Comparison of ENCODE assay signal across 24 mouse cellular contexts in the genomic region with DNA sequence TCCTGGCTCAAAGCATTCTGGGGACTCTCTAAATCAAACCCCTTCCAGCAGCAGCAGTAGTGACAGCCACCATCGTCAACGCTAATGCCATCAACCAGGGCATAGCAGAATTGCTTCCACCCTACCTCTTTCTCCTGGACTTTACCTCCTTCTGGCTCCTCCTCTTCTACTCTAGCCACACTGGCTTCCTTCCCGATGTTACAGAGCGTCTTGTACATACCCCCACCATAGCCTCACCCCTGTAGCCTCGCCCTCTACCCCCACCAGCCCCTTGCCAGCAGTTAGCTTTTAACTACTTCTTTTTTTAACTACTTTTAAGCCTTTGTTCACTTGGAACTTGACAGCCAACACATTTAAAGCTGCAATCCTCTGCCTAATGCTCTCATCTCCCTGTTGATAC. TPM values are rescaled to one million over a fixed set of nuclear protein-coding genes. Genes with fewer than 3 reads are reported as not detected.
DNase-seq lines count a peak whose midpoint lies in the region; ATAC-seq lines count a peak whose summit lies in the region.
"Had no signal": no experiment of that assay in that cellular context is flagged by ENCODE, and none has a peak within 500 bp of the region (broad histone marks: within the 10 kb centered on the region; RNA-seq: fewer than 3 reads in every experiment).

No protein-coding gene starts in this region.

- H3K4me1 ChIP-seq in kidney, embryonic 15.5 days = peaks cover 17% of the 10 kb centered on the region
- peaks cover 10% of the 10 kb centered on the region for H3K4me1 ChIP-seq in limb, embryonic 10.5 days
- H3K4me1 ChIP-seq in midbrain, embryonic 13.5 days (replicated peaks) = peaks cover 19% of the 10 kb centered on the region

- no peak for ATAC-seq in kidney, embryonic 15.5 days (replicated peaks; ENCODE audit: low FRiP score)
- ATAC-seq in midbrain, embryonic 13.5 days = no peak
- ATAC-seq: activated CD4-positive, CD25-positive, alpha-beta regulatory T cell, adult 4 months; forebrain, embryonic 13.5 days; forebrain, postnatal 0 days; Patski had no signal

- H3K36me3 ChIP-seq in kidney, embryonic 15.5 days = no peaks in the 10 kb centered on the region
- no peaks in the 10 kb centered on the region for H3K36me3 ChIP-seq in limb, embryonic 10.5 days
- H3K36me3 ChIP-seq in midbrain, embryonic 13.5 days = no peaks in the 10 kb centered on the region
- H3K36me3 ChIP-seq: heart, embryonic 10.5 days; hindbrain, embryonic 12.5 days had no signal

- H3K9me3 ChIP-seq in kidney, embryonic 15.5 days (replicated peaks) = no peaks in the 10 kb centered on the region
- no peaks in the 10 kb centered on the region for H3K9me3 ChIP-seq in limb, embryonic 10.5 days (replicated peaks)
- H3K9me3 ChIP-seq in midbrain, embryonic 13.5 days = no peaks in the 10 kb centered on the region
- H3K9me3 ChIP-seq: forebrain, embryonic 13.5 days; heart, embryonic 10.5 days; hindbrain, embryonic 12.5 days had no signal

- H3K4me2 ChIP-seq in kidney, embryonic 15.5 days = no peak overlapping the region
- H3K4me2 ChIP-seq in midbrain, embryonic 13.5 days (replicated peaks) = no peak overlapping the region
- H3K4me2 ChIP-seq: forebrain, embryonic 13.5 days; hindbrain, embryonic 12.5 days had no signal

- no peak overlapping the region for H3K9ac ChIP-seq in kidney, embryonic 15.5 days
- H3K9ac ChIP-seq in midbrain, embryonic 13.5 days (replicated peaks) = no peak overlapping the region
- H3K9ac ChIP-seq: forebrain, embryonic 13.5 days; forebrain, postnatal 0 days; hindbrain, embryonic 12.5 days had no signal

- peak; percentile 42 for DNase-seq in kidney, adult 11 months
- DNase-seq in kidney, postnatal 4 days = no peak
- DNase-seq in kidney, adult 9 months = peak; percentile 62
- peak; percentile 21 for DNase-seq in kidney, postnatal 14 days
- peak; percentile 18 for DNase-seq in limb, embryonic 10.5 days (ENCODE audit: low spot score)
- DNase-seq: adrenal gland, postnatal 14 days; cerebellum, adult 18-20 months; cerebellum, adult 9-11 months; cerebellum, postnatal 36 days; forebrain, postnatal 0 days; gastrocnemius, adult 2 months; gastrocnemius, postnatal 25 days; heart, postnatal 10 days; heart, postnatal 4 days had no signal

- no peak overlapping the region for H3K27ac ChIP-seq in kidney, embryonic 15.5 days
- no peak overlapping the region for H3K27ac ChIP-seq in limb, embryonic 10.5 days
- H3K27ac ChIP-seq in midbrain, embryonic 13.5 days = no peak overlapping the region
- H3K27ac ChIP-seq: forebrain, embryonic 13.5 days; gastrocnemius, adult 2 months; heart, embryonic 10.5 days; hindbrain, embryonic 12.5 days had no signal

- no peak overlapping the region for H3K4me3 ChIP-seq in kidney, embryonic 15.5 days (replicated peaks)
- H3K4me3 ChIP-seq in limb, embryonic 10.5 days = no peak overlapping the region
- no peak overlapping the region for H3K4me3 ChIP-seq in midbrain, embryonic 13.5 days (replicated peaks)
- H3K4me3 ChIP-seq: forebrain, embryonic 13.5 days; gastrocnemius, adult 2 months; heart, embryonic 10.5 days; hindbrain, embryonic 12.5 days had no signal

- no peaks in the 10 kb centered on the region for H3K27me3 ChIP-seq in kidney, embryonic 15.5 days
- H3K27me3 ChIP-seq in limb, embryonic 10.5 days (ENCODE audit: low read depth, poor library complexity, severe bottlenecking) = 0 out of 2 replicates have a peak, but pooled peaks cover 6% of the 10 kb centered on the region
- 0 out of 2 replicates have a peak, but pooled peaks cover 9% of the 10 kb centered on the region for H3K27me3 ChIP-seq in midbrain, embryonic 13.5 days
- H3K27me3 ChIP-seq: CH12.LX; forebrain, embryonic 13.5 days; hindbrain, embryonic 12.5 days; Patski had no signal

- 61% methylated on average over 5 of the region's 5 CpGs for WGBS in kidney, embryonic 15.5 days
- 83% methylated on average over 5 of the region's 5 CpGs for WGBS in limb, embryonic 10.5 days
- WGBS in midbrain, embryonic 13.5 days = 85% methylated on average over 5 of the region's 5 CpGs

RNA-seq across cellular contexts. Expression of gene Tmem247, which starts 17.3 kb away (rescaled TPM):
- polyA plus RNA-seq in kidney, embryonic 15.5 days (2015; fragmentation: Nextera tagmentation; extraction: Ambion mirVana) = not detected in 2 replicates
- not detected in 2 replicates for polyA plus RNA-seq in limb, embryonic 10.5 days (2016; fragmentation: Nextera tagmentation; extraction: Ambion mirVana)
- polyA plus RNA-seq in midbrain, embryonic 13.5 days (2015; fragmentation: Nextera tagmentation; extraction: Ambion mirVana) = not detected in 2 replicates
- polyA plus RNA-seq: activated CD4-positive, CD25-positive, alpha-beta regulatory T cell, adult 4 months; embryonic facial prominence, embryonic 14.5 days; forebrain, embryonic 13.5 days; forebrain, postnatal 0 days; heart, embryonic 10.5 days; heart, embryonic 14.5 days; hindbrain, embryonic 12.5 days; Patski had no signal

RNA-seq across cellular contexts. Expression of gene Atp6v1e2, which starts 47.9 kb away (rescaled TPM):
- not detected in 2 replicates for polyA plus RNA-seq in kidney, embryonic 15.5 days (2015; fragmentation: Nextera tagmentation; extraction: Ambion mirVana)
- not detected in 2 replicates for polyA plus RNA-seq in limb, embryonic 10.5 days (2016; fragmentation: Nextera tagmentation; extraction: Ambion mirVana)
- polyA plus RNA-seq in midbrain, embryonic 13.5 days (2015; fragmentation: Nextera tagmentation; extraction: Ambion mirVana) = not detected in 2 replicates
- polyA plus RNA-seq: activated CD4-positive, CD25-positive, alpha-beta regulatory T cell, adult 4 months; embryonic facial prominence, embryonic 14.5 days; forebrain, embryonic 13.5 days; heart, embryonic 10.5 days; heart, embryonic 14.5 days; hindbrain, embryonic 12.5 days; Patski had no signal

Comparison
In these comparisons a context has a peak if more than half of its experiments do, and no peak if none do; other contexts are left out.
1. DNase-seq: peak in kidney, adult 11 months (single experiment), kidney, adult 9 months (single experiment), kidney, postnatal 14 days (single experiment) and limb, embryonic 10.5 days (single experiment); none in kidney, postnatal 4 days (0 of 2).